Mouse (Mus musculus) heart, adult 10 weeks (tissue): ENCODE data around the gene Slc26a5. TPM values are rescaled to one million over a fixed set of nuclear protein-coding genes. Genes with fewer than 3 reads are reported as not detected.

Experiments used
- polyA plus RNA-seq: library from polyadenylated mRNA; stranded (reverse); fragments of 350-450 nt; fragmentation: Illumina TruSeq; extraction: RNeasy Lipid Tissue Mini Kit (QIAGEN cat#74804); gene quantifications from one replicate; pipeline ENCODE4 v1.2.3, GENCODE M21; 2014; ENCODE audit warnings: low read depth, low replicate concordance

The Slc26a5 gene
- not detected for polyA plus RNA-seq

DNA sequence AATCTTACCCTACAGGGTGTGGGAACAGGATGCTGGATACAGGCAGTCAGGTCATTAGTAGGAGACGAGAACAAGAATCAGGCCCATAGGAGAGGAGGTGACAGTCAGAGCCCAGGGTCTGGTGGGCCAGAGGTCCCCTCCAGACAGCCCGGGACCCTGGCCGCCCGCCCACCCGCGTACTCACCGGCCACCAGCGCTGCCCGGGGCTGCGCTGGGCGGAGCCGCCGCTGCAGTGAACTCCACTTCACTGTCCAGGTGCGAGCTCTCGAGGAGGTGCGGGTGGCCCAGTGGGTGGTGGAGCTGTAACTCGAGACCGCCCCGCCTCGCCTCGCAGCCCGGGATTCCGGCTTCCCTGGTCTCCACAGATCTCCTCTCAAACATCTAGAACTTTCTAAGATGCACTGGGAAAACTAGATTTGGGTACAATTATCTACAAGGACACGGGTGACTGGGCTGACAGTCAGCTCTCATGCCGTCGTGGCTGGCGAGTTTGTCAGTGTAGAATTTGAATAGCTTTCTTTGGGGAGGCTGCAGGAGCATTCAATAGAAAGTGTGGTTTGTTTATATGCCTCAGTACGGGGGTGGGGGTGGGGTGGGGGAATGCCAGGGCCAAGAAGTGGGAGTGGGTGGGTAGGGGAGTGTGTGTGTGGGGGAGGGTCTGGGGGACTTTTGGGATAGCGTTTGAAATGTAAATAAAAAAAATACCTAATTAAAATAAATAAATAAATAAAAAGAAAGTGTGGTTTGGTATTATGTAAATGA, at the start of gene Slc26a5:
TSS of gene Slc26a5 (minus strand) at position 259 of the 762 bp plus-strand sequence.

DNA sequence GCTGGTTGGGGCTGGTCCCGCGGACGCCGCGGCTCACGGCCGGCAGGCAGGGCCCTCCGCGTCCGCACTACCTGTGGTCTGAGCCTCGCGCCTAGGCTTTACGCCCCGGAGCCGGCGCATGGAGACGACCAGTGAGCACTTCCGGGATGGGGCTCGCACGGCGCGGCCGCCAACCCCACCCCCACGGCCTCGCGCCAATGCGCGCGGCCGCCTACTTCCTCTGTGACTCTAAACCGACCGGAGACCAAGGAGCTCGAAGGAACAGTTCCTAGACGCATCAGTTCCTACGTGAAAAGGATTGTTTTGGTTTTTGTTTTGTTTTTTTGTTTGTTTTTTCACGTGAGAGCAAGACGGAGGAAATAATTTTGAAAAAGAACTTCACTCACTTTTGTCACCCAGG, 80.4 kb downstream of the Slc26a5 start, which contains the start of the genes Dnajc2 and Psmc2:
TSS of gene Dnajc2 (minus strand) at position 199 of the 400 bp plus-strand sequence.
TSS of gene Psmc2 (plus strand) at position 231 of the 400 bp plus-strand sequence.

Other genes with a start within 250 kb of the Slc26a5 start
- gene Fbxl13, start 220.0 kb downstream of the Slc26a5 start, polyA plus RNA-seq, result not detected
- 9.1 TPM for gene Armc10, start 219.8 kb downstream of the Slc26a5 start, polyA plus RNA-seq
- gene Napepld, start 164.2 kb downstream of the Slc26a5 start, polyA plus RNA-seq, result 4.1 TPM
- gene Pmpcb, start 128.5 kb downstream of the Slc26a5 start, polyA plus RNA-seq, result 229 TPM
- gene Dnajc2, start 80.4 kb downstream of the Slc26a5 start, polyA plus RNA-seq, result 31.6 TPM
- 118 TPM for gene Psmc2, start 80.3 kb downstream of the Slc26a5 start, polyA plus RNA-seq